Mouse (Mus musculus) forebrain, embryonic 11.5 days (tissue): Measurements from ENCODE around the gene Cntnap3. TPM values are rescaled to one million over a fixed set of nuclear protein-coding genes. Genes with fewer than 3 reads are reported as not detected.
"Not testable (repeated sequence)": the region's sequence is repeated elsewhere in the genome, so short reads cannot be mapped to it uniquely, and the experiment has no call there.

Experiments used
- ATAC-seq: fragments of 200-750 bp; cut with Nextera tagmentation; replicated peaks from 2 replicates; pipeline ENCODE4 v1.8.0; 2017; ENCODE audit warnings: moderate TSS enrichment; ENCODE audit not compliant: low FRiP score
- DNase-seq: peaks from one replicate; pipeline ENCODE4 v3.0.0-alpha.2; 2017; ENCODE audit warnings: low spot score
- H3K27ac ChIP-seq: fragments of 300-500 bp; sonication (generic); 2 replicates; pipeline ENCODE4 v1.5.1; 2014; ENCODE audit warnings: low read depth, low read length
- H3K27me3 ChIP-seq: fragments of 300-500 bp; sonication (generic); 2 replicates; pipeline ENCODE4 v1.6.1; 2014; ENCODE audit warnings: mild to moderate bottlenecking, low read length, mixed read lengths; ENCODE audit not compliant: control insufficient read depth, insufficient read depth
- H3K36me3 ChIP-seq: fragments of 300-500 bp; sonication (generic); 2 replicates; pipeline ENCODE4 v1.6.1; 2014; ENCODE audit warnings: mild to moderate bottlenecking, low read length, moderate library complexity, mixed read lengths; ENCODE audit not compliant: control insufficient read depth, insufficient read depth
- H3K4me1 ChIP-seq: fragments of 300-500 bp; sonication (generic); replicated peaks from 2 replicates; pipeline ENCODE4 v1.6.1; 2014; ENCODE audit warnings: low read length, mixed read lengths; ENCODE audit not compliant: control insufficient read depth, insufficient read depth
- H3K4me2 ChIP-seq: fragments of 300-500 bp; sonication (generic); 2 replicates; pipeline ENCODE4 v1.6.1; 2014; ENCODE audit warnings: low read depth, mild to moderate bottlenecking, low read length, moderate library complexity, mixed read lengths; ENCODE audit not compliant: severe bottlenecking
- H3K4me3 ChIP-seq: fragments of 300-500 bp; sonication (generic); 2 replicates; pipeline ENCODE4 v1.5.1; 2014; ENCODE audit warnings: low read depth, low read length
- H3K9ac ChIP-seq: fragments of 300-500 bp; sonication (generic); 2 replicates; pipeline ENCODE4 v1.6.1; 2014; ENCODE audit warnings: low read length
- H3K9me3 ChIP-seq: fragments of 300-500 bp; sonication (generic); 2 replicates; pipeline ENCODE4 v1.6.1; 2016; ENCODE audit warnings: low read length, mixed read lengths; ENCODE audit not compliant: control insufficient read depth
- WGBS: fragments of 180-500 bp; shearing (Covaris S2); extraction: QIAGEN DNeasy Blood & Tissue Kit; methylation state at CpG from one replicate; pipeline ENCODE4 v1.1.7; 2014; 5-methylcytosine and 5-hydroxymethylcytosine counted together
- polyA plus RNA-seq: library from polyadenylated mRNA; unstranded; fragments of >200 nt; fragmentation: Nextera tagmentation; extraction: Ambion mirVana; gene quantifications from 2 replicates; pipeline ENCODE4 v1.2.1, GENCODE M21; 2014

Gene Cntnap3
- 0.17 and 0.25 TPM in 2 replicates for polyA plus RNA-seq

DNA sequence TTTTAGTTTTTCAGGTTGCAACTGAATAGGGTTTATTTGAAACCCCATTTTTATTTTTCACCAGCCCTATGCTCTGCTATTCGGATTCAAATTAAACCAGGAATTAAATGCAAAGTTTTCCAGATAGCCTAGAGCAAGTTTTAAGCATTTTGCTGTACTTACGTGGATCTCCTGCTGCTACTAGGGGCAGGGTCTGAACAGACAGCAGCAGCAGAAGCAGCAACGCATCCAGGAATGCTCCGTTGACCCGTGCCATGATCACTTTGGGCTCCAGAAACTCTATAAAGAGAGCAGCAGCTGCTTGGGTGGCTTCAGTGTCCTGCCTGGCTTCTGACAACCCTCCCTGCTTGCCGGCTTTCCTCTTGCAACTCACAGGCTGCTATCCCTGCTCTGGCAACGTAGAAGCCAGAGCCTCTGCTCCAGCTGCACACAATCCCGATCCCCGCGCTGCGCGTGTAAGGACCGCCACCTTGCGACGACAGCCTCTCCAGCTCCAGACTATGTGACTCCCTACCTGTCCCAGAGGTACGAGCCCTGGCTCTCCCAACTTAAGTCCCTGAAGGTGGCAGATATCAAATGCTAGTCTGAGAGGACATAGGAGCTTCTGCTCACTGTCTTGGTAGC, at the start of gene Cntnap3:
Cntnap3 (minus strand) TSS at position 371 of the 624 bp plus-strand sequence.
- peaks cover 2% of the 10 kb centered on the region; the same call in 1 of the 2 replicates for H3K4me1 ChIP-seq
- no peak within 1 kb of the TSS for H3K27ac ChIP-seq
- WGBS = 5% methylated on average over 16 of the region's 16 CpGs
- no peaks in the 10 kb centered on the region for H3K27me3 ChIP-seq
- H3K36me3 ChIP-seq = no peaks in the 10 kb centered on the region
- ATAC-seq (peak; percentile 91), DNase-seq (peak; percentile 77)
- no peaks in the 10 kb centered on the region for H3K9me3 ChIP-seq
- peak within 1 kb of the TSS; percentile 14; the same call in 1 of the 2 replicates for H3K4me3 ChIP-seq
- peak within 1 kb of the TSS; percentile 41 for H3K4me2 ChIP-seq
- H3K9ac ChIP-seq = peak within 1 kb of the TSS; percentile 39

DNA sequence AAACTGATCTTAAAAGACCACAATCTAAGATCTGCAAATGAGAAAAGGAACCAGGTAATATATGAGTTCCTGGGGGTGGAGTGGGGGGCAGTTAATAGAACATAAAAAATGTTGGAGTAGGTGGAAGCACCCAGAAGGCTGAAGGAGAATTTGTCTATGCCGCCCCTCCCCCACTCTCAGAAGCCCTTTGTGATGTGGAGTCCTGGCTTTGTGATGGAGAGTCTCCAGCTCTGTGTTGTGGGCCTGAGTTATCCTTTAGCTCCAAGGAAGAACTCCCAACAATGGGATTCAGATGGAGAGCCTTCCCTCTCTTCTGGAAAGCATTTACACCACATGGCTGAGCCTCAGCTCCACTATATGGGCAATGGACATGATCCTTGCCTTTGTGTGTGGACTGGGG, 13.4 kb upstream of the Cntnap3 start, which contains the start of gene Spata31:
Spata31 (plus strand) TSS at position 216 of the 400 bp plus-strand sequence.
- 74% methylated on average over 1 of the region's 1 CpGs for WGBS
- H3K36me3 ChIP-seq = no peaks in the 10 kb centered on the region
- no peaks in the 10 kb centered on the region for H3K4me1 ChIP-seq
- H3K9me3 ChIP-seq = no peaks in the 10 kb centered on the region
- no peak within 1 kb of the TSS for H3K9ac ChIP-seq
- H3K27me3 ChIP-seq = no peaks in the 10 kb centered on the region
- ATAC-seq (no peak), DNase-seq (no peak)
- H3K4me2 ChIP-seq = no peak within 1 kb of the TSS
- no peak within 1 kb of the TSS for H3K27ac ChIP-seq
- H3K4me3 ChIP-seq = no peak within 1 kb of the TSS

DNA sequence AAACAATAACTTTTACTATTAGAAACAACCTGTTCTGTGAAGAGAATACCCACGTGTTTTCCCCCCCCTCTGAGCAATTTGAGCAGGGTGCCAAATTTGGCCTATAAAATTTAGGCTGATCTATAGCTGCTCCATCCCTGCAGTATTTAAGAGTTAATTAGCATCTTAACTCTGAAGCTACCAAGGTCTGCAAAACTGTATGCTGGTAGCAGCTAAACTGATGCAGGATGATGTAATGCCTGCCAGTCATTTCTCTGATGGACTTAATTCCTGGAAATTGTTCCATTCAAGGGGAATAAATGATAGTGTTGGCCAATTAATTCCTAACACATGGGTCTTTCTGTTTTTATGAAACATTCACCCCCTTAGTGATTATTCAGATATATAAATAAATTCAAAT, 623 bp downstream of the Cntnap3 start:
- no peak overlapping the region for H3K4me3 ChIP-seq
- no peaks in the 10 kb centered on the region for H3K9me3 ChIP-seq
- no peak for DNase-seq
- no peak overlapping the region for H3K27ac ChIP-seq
- no peak overlapping the region for H3K4me2 ChIP-seq
- WGBS = 26% methylated on average over 1 of the region's 1 CpGs
- H3K27me3 ChIP-seq = no peaks in the 10 kb centered on the region
- no peak overlapping the region for H3K9ac ChIP-seq
- H3K4me1 ChIP-seq = peaks cover 2% of the 10 kb centered on the region; the same call in 1 of the 2 replicates
- ATAC-seq = peak; percentile 56
- no peaks in the 10 kb centered on the region for H3K36me3 ChIP-seq

DNA sequence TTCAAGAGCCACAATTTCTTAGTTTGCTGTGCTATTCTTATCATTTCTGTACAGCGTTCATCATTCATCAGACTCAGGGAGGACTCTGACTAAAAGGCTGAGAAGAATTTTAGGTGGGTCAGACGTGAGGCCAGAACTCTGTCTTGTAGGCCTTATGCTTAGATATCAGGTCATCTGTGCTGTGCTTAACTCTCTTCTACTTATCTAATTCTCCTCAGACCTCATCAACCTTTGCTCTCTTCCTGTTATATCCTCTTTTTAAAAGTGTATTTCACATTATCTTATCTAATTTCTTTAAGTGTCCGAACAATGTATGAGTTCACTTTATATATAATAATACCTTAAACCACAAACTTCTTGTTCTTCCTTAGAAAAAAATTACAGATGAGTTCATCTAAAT, 38.4 kb downstream of the Cntnap3 start:
- Histone ChIP-seq H3K36me3 (no peaks in the 10 kb centered on the region), H3K9me3 (no peaks in the 10 kb centered on the region), H3K4me3 (no peak overlapping the region), H3K4me2 (no peak overlapping the region), H3K27ac (no peak overlapping the region), H3K27me3 (no peaks in the 10 kb centered on the region), H3K9ac (no peak overlapping the region), H3K4me1 (no peaks in the 10 kb centered on the region)
- WGBS = 87% methylated on average over 3 of the region's 3 CpGs
- DNase-seq = no peak
- no peak for ATAC-seq

DNA sequence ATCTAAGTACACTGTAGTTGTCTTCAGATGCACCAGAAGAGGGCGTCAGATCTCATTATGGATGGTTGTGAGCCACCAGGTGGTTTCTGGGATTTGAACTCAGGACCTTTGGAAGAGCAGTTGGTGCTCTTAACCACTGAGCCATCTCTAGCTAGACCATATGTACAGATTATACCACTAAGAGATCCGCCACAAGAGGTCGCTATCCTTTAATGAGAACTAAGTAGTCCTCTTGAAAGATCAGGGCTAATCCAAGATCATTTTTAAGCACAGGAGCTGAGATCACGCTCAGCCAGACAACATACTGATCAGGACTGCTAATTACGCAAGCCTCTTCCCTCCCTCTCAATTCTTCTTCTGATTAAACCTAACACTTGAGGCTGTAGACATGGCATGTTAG, 78.9 kb downstream of the Cntnap3 start:
- H3K27ac ChIP-seq, H3K4me1 ChIP-seq, H3K9me3 ChIP-seq, ATAC-seq, H3K36me3 ChIP-seq, DNase-seq, H3K4me2 ChIP-seq, H3K27me3 ChIP-seq, H3K4me3 ChIP-seq, H3K9ac ChIP-seq: not testable (repeated sequence)
- 45% methylated on average over 5 of the region's 5 CpGs for WGBS

DNA sequence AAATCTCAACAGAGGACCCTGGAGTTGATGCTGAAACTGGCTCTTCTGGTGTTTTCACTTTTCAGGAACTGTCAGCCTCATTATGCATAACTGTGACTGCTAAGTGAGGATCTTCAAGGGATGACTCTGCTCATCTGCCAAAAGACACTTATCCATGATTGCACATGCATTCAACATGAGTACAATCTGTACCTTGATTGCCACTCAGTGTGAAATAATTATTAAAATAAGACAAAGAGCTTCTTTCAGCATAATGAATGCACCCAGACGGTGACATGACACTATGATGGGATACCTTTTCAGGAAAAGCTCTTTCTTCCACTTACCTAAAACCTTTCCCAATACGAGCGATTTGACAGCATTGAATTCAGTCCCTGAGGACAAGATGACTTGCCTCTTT, 158.4 kb downstream of the Cntnap3 start:
- DNase-seq (no peak), ATAC-seq (no peak)
- Histone ChIP-seq H3K4me1 (no peaks in the 10 kb centered on the region), H3K9me3 (no peaks in the 10 kb centered on the region), H3K4me2 (no peak overlapping the region), H3K27ac (no peak overlapping the region), H3K9ac (no peak overlapping the region), H3K4me3 (no peak overlapping the region), H3K27me3 (no peaks in the 10 kb centered on the region), H3K36me3 (no peaks in the 10 kb centered on the region)
- 82% methylated on average over 3 of the region's 3 CpGs for WGBS

DNA sequence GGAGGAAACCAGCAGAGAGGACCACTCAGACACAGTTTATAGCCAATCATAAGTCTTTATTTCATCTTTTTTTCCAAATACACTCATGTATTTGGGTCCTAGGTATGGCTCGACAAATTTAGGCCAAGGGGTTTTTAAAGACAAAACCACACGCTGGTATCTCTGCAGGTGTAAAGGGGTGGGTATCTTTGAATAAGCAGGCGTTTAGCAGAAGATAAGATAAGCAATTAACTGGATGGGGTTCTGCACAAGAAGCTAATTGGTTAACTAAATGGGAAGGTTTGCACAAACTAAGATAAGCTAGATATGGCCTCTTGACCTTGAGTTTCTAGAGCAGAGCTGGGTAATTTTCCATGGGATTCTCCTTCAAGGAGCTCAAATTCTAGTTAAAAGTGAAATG, 171.5 kb downstream of the Cntnap3 start:
- no peaks in the 10 kb centered on the region for H3K36me3 ChIP-seq

DNA sequence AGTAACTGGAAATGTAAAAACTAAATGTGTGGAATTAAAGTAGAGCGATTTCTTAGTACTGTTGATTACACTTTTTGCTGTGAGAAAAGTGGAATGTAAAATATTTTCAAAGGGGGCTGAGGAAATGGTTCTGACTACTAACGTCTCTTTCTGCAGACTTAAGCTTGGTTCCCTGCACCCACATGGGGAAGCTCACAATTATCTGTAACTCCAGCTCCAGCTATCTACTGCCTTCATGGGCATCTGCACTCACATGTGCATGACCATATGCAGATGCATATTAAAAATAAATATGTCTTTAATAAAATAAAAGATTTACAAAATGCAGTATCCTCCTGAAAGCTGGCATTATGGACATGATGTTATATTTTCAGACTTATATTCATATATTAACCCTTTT, 187.0 kb downstream of the Cntnap3 start:
- DNase-seq = no peak
- H3K27ac ChIP-seq = no peak overlapping the region
- ATAC-seq = no peak
- H3K4me1 ChIP-seq = no peaks in the 10 kb centered on the region
- no peak overlapping the region for H3K4me2 ChIP-seq
- no peak overlapping the region for H3K9ac ChIP-seq
- no peaks in the 10 kb centered on the region for H3K36me3 ChIP-seq
- H3K27me3 ChIP-seq = no peaks in the 10 kb centered on the region
- no peak overlapping the region for H3K4me3 ChIP-seq
- no peaks in the 10 kb centered on the region for H3K9me3 ChIP-seq
- 83% methylated on average over 2 of the region's 2 CpGs for WGBS

More for the DNA sequence above, 171.5 kb downstream of the Cntnap3 start:
- no peaks in the 10 kb centered on the region for H3K27me3 ChIP-seq
- H3K27ac ChIP-seq = no peak overlapping the region
- H3K9ac ChIP-seq = no peak overlapping the region
- no peaks in the 10 kb centered on the region for H3K4me1 ChIP-seq
- H3K4me2 ChIP-seq = no peak overlapping the region
- H3K4me3 ChIP-seq = no peak overlapping the region
- DNase-seq = no peak
- ATAC-seq = no peak
- no peaks in the 10 kb centered on the region for H3K9me3 ChIP-seq
- WGBS = 88% methylated on average over 3 of the region's 3 CpGs

DNA sequence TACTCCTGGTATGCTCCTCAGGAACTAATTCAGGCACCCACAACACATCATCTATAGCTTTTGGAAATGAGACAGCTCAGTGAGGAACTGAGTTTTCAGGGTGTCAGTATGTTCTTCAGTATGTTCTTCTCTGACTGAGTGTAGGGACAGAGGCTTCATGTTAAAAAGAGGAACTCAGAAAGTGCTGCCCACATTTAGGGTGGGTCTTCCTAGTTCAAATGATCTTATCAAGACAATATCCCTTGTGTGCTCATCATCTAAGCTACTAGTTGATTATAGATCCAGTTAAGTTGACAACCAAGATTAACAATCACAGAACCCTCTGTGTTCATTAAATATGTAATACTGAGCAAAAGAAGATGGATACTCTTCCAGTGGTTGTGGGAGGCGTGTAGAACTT, 211.3 kb downstream of the Cntnap3 start:
- H3K9me3 ChIP-seq = no peaks in the 10 kb centered on the region
- ATAC-seq (no peak), DNase-seq (no peak)
- no peak overlapping the region for H3K9ac ChIP-seq
- 82% methylated on average over 1 of the region's 1 CpGs for WGBS
- no peak overlapping the region for H3K4me2 ChIP-seq
- H3K27me3 ChIP-seq = no peaks in the 10 kb centered on the region
- H3K4me1 ChIP-seq = no peaks in the 10 kb centered on the region
- no peaks in the 10 kb centered on the region for H3K36me3 ChIP-seq
- H3K4me3 ChIP-seq = no peak overlapping the region
- no peak overlapping the region for H3K27ac ChIP-seq
